Mouse (Mus musculus) layer of hippocampus, adult 2 months (tissue): ENCODE data around the gene Tmod1. TPM values are rescaled to one million over a fixed set of nuclear protein-coding genes. Genes with fewer than 3 reads are reported as not detected.

Source experiments
- DNase-seq, 2 experiments: peaks; one replicate each; pipeline ENCODE4 v3.0.0; 2022; ENCODE audit warnings: low spot score in 2 of 2
- H3K27ac ChIP-seq: fragments of 200-600 bp; 2 replicates; pipeline ENCODE4 v1.8.1; 2022
- H3K4me3 ChIP-seq: fragments of 200-600 bp; 2 replicates; pipeline ENCODE4 v1.8.1; 2022; ENCODE audit warnings: mild to moderate bottlenecking
- CTCF ChIP-seq: fragments of 200-600 bp; conservative IDR thresholded peaks from 2 replicates; pipeline ENCODE4 v1.8.1; 2022; ENCODE audit warnings: antibody characterized with exemption, mild to moderate bottlenecking, moderate library complexity
- total RNA-seq, 2 experiments: library from RNA; stranded (reverse); gene quantifications; 2 replicates each; pipeline ENCODE4 v1.2.3; 2021

Gene Tmod1
- total RNA-seq, 2 experiments from 2014 or later: 21.5 to 25.9 TPM

- Histone ChIP-seq H3K27ac (no peak overlapping the region), H3K4me3 (no peak overlapping the region)
- TF ChIP-seq CTCF: 0 out of 2 replicates have a peak, but pooled peaks have one; percentile 5
- DNase-seq: no peak
Observed at GRCm38 (mm10) chr4:46033197-46033596, 5.5 kb upstream of the Tmod1 start.

- Histone ChIP-seq H3K4me3 (peak overlapping the region; percentile 83), H3K27ac (peak overlapping the region; percentile 94)
- DNase-seq: no peak
- TF ChIP-seq CTCF: no peak
Observed at GRCm38 (mm10) chr4:46038591-46038891, 194 bp upstream of the Tmod1 start.

GRCm38 (mm10) chr4:46039899-46040298 is 1.2 kb downstream of the Tmod1 start:
- TF ChIP-seq CTCF: no peak

GRCm38 (mm10) chr4:46040594-46041192 is 2.0 kb downstream of the Tmod1 start:
- DNase-seq: no peak
- TF ChIP-seq CTCF: peak; percentile 78
- Histone ChIP-seq H3K4me3 (peak overlapping the region; percentile 83), H3K27ac (peak overlapping the region; percentile 94)

More at GRCm38 (mm10) chr4:46039899-46040298, 1.2 kb downstream of the Tmod1 start:
- Histone ChIP-seq H3K27ac (peak overlapping the region; percentile 94), H3K4me3 (peak overlapping the region; percentile 83)
- no peak for DNase-seq

GRCm38 (mm10) chr4:46041761-46042504 is 3.2 kb downstream of the Tmod1 start:
- peak overlapping the region; percentile 6; the same call in 1 of the 2 replicates for H3K4me3 ChIP-seq
- no peak for DNase-seq
- peak overlapping the region; percentile 94 for H3K27ac ChIP-seq
- TF ChIP-seq CTCF: no peak

- no peak for DNase-seq
- Histone ChIP-seq H3K27ac (peak overlapping the region; percentile 43; the same call in 1 of the 2 replicates), H3K4me3 (no peak overlapping the region; the same call in 1 of the 2 replicates)
- no peak for TF ChIP-seq CTCF
Observed at GRCm38 (mm10) chr4:46042505-46042850, 3.7 kb downstream of the Tmod1 start.

- no peak for DNase-seq
- Histone ChIP-seq H3K4me3 (no peak overlapping the region), H3K27ac (no peak overlapping the region)
- no peak for TF ChIP-seq CTCF
Observed at GRCm38 (mm10) chr4:46043361-46043760, 4.6 kb downstream of the Tmod1 start.

- Histone ChIP-seq H3K4me3 (no peak overlapping the region), H3K27ac (no peak overlapping the region)
- DNase-seq: no peak
- no peak for TF ChIP-seq CTCF
Observed at GRCm38 (mm10) chr4:46047971-46048370, 9.2 kb downstream of the Tmod1 start.

GRCm38 (mm10) chr4:46048418-46048817 is 9.7 kb downstream of the Tmod1 start:
- H3K27ac ChIP-seq: no peak overlapping the region
- H3K4me3 ChIP-seq: no peak overlapping the region
- no peak for TF ChIP-seq CTCF
- no peak for DNase-seq

GRCm38 (mm10) chr4:46053323-46054107 is 14.8 kb downstream of the Tmod1 start:
- no peak for DNase-seq
- Histone ChIP-seq H3K4me3 (no peak overlapping the region), H3K27ac (peak overlapping the region; percentile 73)
- TF ChIP-seq CTCF: no peak

GRCm38 (mm10) chr4:46056163-46056562 is 17.4 kb downstream of the Tmod1 start:
- H3K27ac ChIP-seq: peak overlapping the region; percentile 7; the same call in 1 of the 2 replicates

GRCm38 (mm10) chr4:46061259-46061962 is 22.7 kb downstream of the Tmod1 start:
- H3K4me3 ChIP-seq: no peak overlapping the region
- no peak for TF ChIP-seq CTCF
- peak; percentile 81 to 93 for DNase-seq
- H3K27ac ChIP-seq: peak overlapping the region; percentile 86

More at GRCm38 (mm10) chr4:46056163-46056562, 17.4 kb downstream of the Tmod1 start:
- DNase-seq: no peak
- TF ChIP-seq CTCF: no peak
- no peak overlapping the region for H3K4me3 ChIP-seq

GRCm38 (mm10) chr4:46063841-46064240 is 25.1 kb downstream of the Tmod1 start:
- Histone ChIP-seq H3K27ac (no peak overlapping the region), H3K4me3 (no peak overlapping the region)
- DNase-seq: no peak
- TF ChIP-seq CTCF: no peak
